Mouse (Mus musculus) heart, adult 11 months (tissue): Measurements from ENCODE around the gene Hoxb2.

Source experiments
- DNase-seq: peaks from one replicate; pipeline ENCODE4 v3.0.0; 2022

The Hoxb2 gene

DNA sequence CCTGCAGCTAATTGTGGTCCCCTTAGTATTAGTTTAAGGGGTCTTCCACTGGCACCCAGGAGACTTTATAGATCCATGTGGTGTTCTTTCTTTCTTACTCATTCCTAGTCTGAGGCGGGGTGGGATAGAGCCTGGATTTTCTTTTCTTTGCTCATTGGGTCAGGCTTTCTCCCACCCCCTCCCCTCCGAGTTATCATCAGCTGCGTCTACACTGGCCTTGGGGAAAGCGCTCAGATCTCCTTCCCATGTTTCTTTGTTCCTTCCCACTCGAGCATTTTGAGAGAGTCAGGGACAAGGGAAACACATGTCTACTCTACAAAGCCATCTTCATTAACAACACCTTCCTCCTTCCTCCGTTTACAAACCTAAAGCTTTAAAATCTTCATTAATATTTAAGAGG lies 13.3 kb upstream of the Hoxb2 start:
- no peak for DNase-seq

GRCm38 (mm10) chr11:96338957-96339855 lies 11.1 kb upstream of the Hoxb2 start:
- DNase-seq = peak; percentile 87

DNA sequence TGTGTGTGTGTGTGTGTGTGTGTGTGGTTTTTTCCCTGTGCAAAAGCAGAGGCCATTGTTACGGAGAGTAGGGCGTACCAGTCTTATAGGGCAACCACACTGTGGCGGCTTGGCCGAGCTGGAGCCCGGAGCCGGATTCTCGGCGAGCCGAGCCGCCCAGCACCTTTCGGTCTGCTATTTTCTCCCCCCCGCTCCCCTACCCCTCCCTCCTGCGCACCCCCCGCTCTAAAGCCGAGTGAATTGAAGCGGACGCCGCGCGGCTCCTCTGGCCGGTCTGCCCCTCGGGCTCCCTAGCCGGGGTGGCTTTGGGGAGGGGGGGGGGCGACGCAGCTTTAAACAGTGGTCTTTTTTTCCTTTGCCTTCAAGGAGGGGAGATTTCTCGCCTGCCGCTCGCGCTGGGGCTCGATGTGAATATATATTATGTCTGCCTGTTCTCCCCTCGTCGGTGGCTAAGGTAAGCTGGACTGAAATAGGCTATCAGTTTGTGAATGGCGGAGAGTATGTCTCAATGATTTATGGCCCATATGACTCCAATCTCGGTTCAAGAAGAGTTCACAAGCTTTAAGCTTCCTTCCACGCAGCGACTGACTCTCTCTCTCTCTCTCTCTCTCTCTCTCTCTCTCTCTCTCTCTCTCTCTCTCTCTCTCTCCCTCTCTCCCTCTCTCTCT lies 9.5 kb upstream of the Hoxb2 start:
- peak; percentile 90 for DNase-seq

DNA sequence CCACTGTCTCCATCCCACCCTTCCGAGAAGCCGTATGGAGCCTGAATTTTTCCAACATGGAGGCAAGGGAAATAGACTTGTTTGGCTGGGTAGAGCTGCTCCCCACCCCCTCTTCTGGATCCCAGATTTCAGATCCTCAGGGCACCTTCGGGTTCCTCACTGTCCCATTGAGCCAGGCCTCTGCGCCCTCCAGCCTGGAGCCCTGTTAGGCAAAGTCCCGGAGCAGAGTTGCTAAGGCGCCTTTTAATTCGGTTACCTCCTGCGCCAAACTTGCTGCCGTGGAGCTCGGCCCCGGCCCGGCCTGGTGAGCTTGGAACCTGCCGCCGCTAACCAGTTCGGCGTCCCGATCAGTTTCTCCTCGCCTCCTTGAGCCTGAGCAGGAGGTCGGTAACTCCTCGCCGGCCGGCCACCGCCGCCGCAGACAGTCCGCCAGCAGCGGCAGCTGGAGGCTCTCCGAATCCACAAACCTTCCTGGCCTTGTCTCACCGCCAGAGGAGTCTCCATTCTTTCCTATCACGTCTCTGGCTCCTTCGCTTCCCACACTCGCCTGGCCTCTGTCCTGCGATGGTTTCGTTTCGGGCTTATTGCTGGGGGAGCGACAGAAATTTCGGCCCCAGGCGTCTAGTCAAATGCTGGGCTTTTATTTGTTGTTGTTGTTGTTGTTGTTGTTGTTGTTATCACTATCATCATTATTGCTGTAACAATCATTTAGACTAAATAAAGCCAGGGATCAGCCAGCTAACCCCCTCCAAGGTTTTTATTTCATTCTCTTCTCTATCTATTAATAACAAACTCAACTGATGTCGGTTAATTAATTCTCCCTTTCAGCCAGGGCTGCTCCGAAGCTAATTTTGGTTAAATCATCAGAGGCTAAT lies 8.4 kb upstream of the Hoxb2 start:
- peak; percentile 93 for DNase-seq

DNA sequence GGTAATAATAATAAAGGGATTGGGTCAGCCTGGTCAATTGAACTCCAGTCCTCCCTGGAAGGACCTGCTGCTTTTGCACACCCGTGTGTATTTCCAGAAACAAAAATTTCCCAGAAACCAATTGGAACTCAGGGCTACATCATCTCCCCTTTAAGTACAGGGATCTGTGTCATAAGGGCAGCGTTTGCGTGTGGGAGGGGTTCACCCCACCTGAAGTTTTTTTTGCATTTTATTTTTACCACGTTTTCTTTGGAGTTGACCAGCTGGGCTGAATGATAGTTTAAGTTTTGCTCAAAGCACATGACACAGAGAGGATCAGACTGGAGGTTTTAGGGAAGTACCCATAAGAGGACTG lies 7.8 kb upstream of the Hoxb2 start:
- no peak for DNase-seq

DNA sequence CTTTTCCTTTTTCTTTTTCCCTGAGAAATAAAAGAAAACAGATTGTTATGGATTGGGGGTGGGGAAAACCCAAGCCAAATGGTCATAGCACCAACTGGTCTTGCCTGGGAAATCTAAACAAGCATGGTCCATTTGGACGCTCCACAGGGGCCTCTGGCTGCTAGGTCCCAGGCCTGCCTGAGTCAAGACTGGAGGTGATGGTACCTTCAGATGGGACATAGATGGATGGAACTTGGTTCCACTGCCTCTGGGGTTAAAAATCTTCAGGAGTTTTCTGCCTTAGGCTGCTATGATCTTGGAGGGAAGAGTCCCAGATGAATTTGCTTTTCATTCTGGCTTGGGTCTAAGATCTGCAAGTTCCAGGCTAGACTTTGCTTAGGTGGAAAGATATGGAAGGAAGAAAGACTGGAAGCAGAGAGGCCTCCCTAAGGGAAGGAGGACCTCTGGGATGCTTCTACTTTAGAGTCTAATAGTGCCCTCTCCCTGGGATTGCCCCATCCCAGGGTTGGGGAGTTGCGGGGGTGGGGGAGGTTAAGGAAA lies 7.0 kb upstream of the Hoxb2 start:
- DNase-seq = no peak

DNA sequence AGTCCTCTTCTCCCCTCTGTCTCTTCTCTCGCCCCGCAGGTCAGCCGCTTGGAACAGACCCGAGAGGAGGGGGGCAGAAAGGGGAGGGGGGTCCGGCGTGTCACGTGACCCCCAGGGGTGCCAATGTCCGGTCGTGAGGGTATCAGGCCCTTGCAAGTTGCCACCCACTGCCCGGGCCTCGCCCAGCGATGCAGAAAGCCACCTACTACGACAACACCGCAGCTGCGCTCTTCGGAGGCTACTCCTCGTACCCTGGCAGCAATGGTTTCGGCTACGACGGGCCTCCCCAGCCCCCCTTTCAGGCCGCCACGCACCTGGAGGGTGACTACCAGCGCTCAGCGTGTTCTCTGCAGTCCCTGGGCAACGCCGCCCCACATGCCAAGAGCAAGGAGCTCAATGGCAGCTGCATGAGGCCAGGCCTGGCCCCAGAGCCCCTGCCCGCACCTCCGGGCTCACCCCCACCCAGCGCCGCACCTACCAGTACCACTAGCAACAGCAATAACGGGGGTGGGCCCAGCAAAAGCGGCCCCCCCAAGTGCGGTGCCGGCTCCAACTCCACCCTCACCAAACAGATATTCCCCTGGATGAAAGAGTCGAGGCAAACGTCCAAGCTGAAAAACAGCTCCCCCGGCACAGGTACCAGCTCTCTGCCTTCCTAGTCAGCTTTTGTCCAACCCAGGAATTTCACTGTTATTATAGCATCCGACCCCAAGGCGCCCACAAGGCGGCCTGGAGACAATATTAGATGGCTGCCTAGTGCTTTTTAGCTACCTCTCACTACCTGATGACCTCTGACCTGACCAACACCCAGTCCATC lies 6.1 kb upstream of the Hoxb2 start:
- DNase-seq = peak; percentile 90

GRCm38 (mm10) chr11:96344878-96345159 lies 5.5 kb upstream of the Hoxb2 start:
- no peak for DNase-seq

DNA sequence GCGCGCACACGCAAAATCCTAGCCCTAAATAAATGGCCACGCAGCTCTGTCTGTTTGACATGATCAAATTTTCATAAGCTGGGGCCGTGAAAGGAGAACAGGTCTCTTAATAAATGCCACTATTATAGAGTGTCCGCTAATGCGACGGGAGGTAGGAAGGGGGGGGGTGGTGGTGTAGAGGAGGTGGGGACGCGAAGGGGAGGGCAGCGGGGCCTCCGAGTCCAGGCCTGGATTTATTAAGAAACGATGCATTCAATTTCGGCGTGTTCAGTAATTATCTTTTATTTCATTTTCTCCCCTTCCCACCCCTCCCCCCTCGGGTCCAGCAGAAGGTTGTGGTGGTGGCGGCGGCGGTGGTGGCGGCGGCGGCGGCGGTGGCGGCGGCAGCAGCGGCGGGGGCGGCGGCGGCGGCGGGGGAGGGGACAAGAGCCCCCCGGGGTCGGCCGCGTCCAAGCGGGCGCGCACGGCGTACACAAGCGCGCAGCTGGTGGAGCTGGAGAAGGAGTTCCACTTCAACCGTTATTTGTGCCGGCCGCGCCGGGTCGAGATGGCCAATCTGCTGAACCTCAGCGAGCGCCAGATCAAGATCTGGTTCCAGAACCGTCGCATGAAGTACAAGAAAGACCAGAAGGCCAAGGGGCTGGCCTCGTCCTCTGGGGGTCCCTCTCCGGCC lies 5.0 kb upstream of the Hoxb2 start:
- DNase-seq = peak; percentile 89

DNA sequence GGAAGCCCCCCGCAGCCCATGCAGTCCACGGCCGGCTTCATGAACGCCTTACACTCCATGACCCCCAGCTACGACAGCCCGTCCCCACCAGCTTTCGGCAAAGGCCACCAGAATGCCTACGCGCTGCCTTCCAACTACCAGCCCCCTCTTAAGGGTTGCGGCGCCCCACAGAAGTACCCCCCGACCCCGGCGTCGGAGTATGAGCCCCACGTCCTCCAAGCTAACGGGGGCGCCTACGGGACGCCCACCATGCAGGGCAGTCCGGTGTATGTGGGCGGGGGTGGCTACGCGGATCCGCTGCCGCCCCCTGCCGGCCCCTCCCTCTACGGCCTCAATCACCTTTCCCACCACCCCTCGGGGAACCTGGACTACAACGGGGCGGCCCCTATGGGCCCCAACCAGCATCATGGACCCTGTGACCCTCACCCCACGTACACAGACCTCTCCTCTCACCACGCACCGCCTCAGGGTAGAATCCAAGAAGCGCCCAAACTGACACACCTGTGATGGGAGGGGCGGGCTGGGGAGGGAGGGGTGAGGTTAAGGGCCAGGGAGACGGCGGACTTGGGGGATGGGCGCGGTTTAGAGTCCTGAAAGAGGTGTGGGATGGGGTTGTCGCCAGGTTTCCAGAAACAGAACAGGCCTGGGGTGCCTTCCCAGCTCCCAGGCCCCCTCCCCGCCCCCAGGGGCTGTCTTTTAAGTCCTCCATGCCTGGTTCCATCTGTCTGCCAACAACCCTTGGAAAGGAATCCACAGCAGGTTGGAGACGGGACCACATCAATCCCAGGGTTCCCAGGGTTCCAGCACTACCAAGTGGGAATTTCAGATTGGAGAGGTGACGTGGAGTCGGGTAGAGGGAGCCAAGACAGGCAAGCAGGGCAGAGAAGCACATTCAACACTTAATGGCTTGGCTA lies 4.2 kb upstream of the Hoxb2 start:
- peak; percentile 87 for DNase-seq

DNA sequence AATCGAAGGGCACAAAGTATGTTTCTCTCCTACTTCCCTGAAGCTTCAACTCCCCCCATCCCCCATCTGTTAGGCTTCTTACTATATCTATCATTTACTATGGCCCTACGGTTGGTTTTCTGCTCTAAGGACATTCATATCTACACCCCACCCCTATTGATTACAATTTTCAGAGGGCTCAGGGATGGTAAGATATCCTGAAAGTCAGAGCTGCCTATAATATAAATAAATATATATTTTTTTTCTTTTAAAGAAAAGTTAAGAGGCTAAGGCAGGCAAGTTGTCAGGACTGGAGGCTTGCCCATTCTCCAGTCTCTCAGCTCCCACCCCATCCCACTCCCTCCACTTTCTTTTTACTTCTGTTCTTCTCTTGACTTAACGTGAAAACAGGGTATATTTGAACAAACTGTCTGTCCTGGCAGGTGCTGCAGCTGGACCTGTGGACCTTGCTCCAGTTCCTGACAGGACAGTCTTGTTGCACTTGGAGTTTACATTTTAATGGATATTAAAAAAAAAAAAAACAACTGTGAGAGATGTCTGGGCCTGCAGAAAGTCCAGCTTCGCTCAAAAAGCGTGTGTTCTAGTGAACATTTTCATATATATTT lies 3.3 kb upstream of the Hoxb2 start:
- DNase-seq = no peak

- DNase-seq = no peak
Measured at GRCm38 (mm10) chr11:96347717-96348116, 2.6 kb upstream of the Hoxb2 start.

GRCm38 (mm10) chr11:96348141-96348928 lies 2.0 kb upstream of the Hoxb2 start:
- no peak for DNase-seq

- DNase-seq = no peak
Measured at GRCm38 (mm10) chr11:96348988-96349387, 1.3 kb upstream of the Hoxb2 start.

DNA sequence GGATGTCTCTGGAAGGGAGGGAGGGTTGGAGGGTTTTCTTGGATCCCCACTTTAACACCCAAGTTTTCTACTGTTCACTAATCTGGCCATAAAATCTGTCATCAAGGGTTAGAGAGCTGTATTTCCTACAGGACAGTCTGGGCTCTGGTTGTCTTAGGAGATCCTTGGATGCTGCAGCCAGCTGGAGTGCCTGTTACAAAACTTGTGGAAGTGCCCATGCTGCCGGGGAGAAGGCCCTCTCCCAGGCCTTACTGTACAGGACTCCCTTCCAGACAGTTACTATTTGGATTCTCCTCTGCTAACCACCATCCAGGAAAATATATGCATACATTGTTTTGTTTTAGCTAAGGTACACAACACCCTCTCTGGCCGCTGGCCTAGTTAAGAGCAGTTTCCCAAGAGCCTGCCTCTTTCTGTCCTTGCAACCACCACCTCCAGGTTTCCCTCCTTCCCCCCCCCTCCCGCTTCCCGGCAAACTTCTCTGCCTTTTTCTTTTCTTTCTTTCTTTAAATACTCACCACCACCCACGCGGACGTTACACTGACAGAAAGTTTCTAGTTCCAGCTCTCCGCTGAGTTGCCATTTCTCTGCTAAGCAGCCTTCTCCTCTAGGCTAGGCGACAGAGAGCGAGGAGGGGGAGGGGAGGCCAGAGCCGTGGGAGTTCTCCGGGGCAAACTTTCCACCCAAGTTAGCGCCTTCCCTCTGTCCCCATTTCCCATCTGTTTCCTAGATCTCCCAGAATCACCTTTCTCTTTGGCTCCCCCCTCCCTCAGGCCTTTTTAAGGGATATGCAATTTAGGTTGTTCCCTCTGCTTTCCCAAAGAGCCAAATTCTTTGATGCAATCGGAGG lies 609 bp upstream of the Hoxb2 start:
- peak; percentile 77 for DNase-seq

DNA sequence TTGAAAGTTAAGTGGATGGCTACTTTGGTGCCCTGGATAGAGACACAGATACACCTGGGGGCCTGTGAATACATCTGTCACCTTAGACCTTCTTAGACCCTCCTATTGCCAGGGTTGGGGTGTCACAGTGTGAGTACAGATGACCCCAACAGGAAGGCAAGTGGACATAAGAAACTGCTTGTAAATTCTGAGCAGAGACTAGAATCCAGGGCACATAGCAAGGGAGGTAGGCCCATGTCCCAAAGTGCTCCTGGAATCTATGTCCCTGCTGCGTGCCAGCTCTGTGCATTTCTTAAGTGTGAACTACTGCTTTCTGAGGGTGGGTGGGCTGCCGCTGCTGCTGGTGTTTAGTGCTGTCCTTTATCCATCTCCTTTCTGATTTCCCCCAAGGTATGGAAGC lies 466 bp downstream of the Hoxb2 start:
- DNase-seq = no peak

GRCm38 (mm10) chr11:96351312-96351711 lies 987 bp downstream of the Hoxb2 start:
- peak; percentile 95 for DNase-seq

DNA sequence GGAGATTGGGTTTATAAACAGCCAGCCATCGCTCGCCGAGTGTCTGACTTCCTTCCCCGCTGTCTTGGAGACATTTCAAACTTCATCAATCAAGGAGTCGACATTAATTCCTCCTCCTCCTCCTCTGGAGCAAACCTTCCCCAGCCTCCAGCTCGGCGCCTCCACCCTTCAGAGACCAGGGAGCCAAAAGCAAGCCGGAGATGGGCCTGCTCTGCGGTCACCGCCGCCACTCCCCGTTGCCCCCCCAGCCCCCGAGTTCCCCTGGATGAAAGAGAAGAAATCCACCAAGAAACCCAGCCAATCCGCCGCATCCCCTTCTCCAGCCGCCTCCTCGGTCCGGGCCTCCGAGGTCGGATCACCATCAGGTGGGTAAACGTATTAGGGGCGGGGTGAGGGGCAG lies 1.5 kb downstream of the Hoxb2 start:
- peak; percentile 89 for DNase-seq
